Mouse (Mus musculus): Measurements from ENCODE around the gene Zmynd8.
A peak's percentile ranks its signal among the peaks of the same experiment; 100 is the strongest.

The Zmynd8 gene

GRCm38 (mm10) chr2:165792431-165793282 lies 106.2 kb downstream of the Zmynd8 start:
- no peak for DNase-seq

- peak; percentile 59 to 73 for DNase-seq
Observed at GRCm38 (mm10) chr2:165791657-165792056, 107.2 kb downstream of the Zmynd8 start.

DNA sequence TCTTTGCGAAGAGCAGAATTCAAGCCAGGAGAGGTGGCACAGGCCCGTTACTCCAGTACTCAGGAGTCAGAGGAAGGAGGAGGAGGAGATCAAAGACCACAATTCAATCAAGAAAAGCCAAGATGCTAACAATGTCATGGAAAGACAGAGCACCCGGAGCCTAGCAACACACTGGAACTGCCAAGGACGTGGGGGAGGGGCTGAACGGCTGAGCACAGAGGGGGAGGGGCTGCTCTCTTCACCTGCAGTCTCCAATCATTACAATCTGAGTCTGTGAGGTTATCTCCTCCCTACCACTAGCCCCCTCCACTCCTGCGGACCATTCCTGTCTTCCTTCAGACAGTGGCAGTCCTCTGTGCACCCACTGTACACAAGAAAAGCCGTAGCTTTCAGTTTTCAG lies 107.8 kb downstream of the Zmynd8 start:
- no peak for DNase-seq

GRCm38 (mm10) chr2:165789667-165790066 lies 109.1 kb downstream of the Zmynd8 start:
- DNase-seq, result no peak

GRCm38 (mm10) chr2:165788796-165789195 lies 110.0 kb downstream of the Zmynd8 start:
- no peak for DNase-seq

- DNase-seq, result peak; percentile 92 to 93
Observed at GRCm38 (mm10) chr2:165788005-165788404, 110.8 kb downstream of the Zmynd8 start.

- no peak for DNase-seq
Observed at GRCm38 (mm10) chr2:165786467-165786866, 112.3 kb downstream of the Zmynd8 start.

GRCm38 (mm10) chr2:165785312-165786036 lies 113.3 kb downstream of the Zmynd8 start:
- DNase-seq, result peak; percentile 55 to 64

GRCm38 (mm10) chr2:165782324-165782723 lies 116.5 kb downstream of the Zmynd8 start:
- DNase-seq, result peak; percentile 75 to 83

- DNase-seq, result peak; percentile 81 to 83
Observed at GRCm38 (mm10) chr2:165778927-165779326, 119.9 kb downstream of the Zmynd8 start.

DNA sequence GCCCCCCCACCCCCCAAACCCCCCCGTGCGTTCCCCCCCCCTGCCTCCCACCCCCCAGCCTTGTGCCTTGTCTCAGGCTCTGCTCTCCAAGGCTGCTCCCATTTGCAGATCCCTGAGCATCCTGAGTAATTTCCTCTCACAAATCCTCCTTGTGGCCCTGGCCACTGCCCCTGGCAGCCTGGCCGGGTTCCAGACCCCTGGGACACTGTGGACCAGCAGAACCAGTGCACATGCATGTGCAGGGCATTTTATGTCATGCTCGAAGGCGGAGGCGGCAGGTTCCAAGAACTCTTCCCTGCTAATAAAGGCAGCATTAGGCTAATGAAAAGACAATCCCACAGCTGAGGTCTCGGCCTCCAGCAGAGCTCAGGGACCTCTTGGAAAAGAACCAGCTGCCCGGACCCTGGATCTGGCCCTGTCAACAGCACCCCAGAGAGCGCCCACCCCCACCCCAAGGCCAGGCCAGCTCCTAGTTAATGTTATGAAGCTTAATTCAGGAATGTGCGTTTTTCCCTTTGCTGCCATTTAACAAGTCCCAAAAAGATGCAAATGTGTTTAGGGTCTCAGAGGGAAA lies 129.4 kb downstream of the Zmynd8 start:
- no peak for DNase-seq

DNA sequence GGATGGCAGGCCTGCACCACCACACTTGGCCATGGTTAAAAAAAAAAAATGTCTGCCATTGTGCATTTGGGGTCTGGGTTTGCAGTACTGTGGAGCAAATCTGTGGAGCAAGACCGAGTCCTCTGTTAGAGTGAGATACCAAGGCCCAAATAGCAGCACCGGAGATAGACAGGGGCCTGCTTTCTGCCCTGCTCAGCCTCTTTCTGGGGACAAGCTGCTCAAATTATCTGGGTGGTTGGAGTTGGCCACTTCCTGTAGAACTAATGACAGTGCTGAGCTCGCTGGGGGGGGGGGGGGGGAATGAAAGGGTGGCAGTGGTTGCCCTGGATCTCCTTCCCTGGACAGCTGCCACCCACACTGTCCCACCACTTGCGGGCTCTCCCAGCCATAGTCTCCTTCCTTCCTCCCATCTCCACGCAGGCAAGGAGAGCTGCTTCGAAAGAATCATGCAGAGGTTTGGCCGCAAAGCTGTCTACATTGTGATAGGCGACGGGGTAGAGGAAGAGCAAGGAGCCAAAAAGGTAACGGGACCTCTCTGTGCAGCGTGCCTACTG lies 129.9 kb downstream of the Zmynd8 start:
- DNase-seq, result no peak

GRCm38 (mm10) chr2:165759421-165759985 lies 139.3 kb downstream of the Zmynd8 start:
- no peak for DNase-seq

- DNase-seq, result no peak
Observed at GRCm38 (mm10) chr2:165758534-165758933, 140.3 kb downstream of the Zmynd8 start.

- no peak for DNase-seq
Observed at GRCm38 (mm10) chr2:165757799-165758198, 141.0 kb downstream of the Zmynd8 start.

DNA sequence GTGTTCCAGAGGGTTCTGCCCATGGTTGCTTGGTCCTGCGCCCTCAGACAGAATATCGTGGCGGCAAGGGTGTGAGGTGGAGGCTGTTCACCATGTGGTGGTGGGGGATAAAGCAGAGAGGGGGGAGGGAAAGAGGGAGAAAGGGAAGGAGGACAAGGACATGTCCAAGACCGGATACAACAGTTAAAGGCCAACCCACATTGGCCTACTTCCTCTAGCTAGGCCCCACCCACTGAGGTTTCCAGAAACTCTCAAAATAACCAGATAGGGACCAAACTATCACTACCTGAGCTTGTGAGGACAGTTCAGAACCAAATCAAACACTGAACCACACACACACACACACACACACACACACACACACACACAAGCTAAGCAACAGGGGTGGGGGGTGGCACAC lies 146.1 kb downstream of the Zmynd8 start:
- no peak for DNase-seq

- peak; percentile 22 to 25 for DNase-seq
Observed at GRCm38 (mm10) chr2:165751068-165751467, 147.7 kb downstream of the Zmynd8 start.

- DNase-seq, result no peak
Observed at GRCm38 (mm10) chr2:165748426-165748825, 150.4 kb downstream of the Zmynd8 start.

GRCm38 (mm10) chr2:165747975-165748374 lies 150.8 kb downstream of the Zmynd8 start:
- no peak for DNase-seq

- DNase-seq, result no peak
Observed at GRCm38 (mm10) chr2:165745306-165746098, 153.3 kb downstream of the Zmynd8 start.

- no peak for DNase-seq
Observed at GRCm38 (mm10) chr2:165742210-165742786, 156.5 kb downstream of the Zmynd8 start.

All from cerebellum, adult 18-20 months (tissue).